Mouse (Mus musculus): Measurements from ENCODE around the gene Ism1. TPM values are rescaled to one million over a fixed set of nuclear protein-coding genes. Genes with fewer than 3 reads are reported as not detected.

Ism1 gene
- polyA plus RNA-seq, 2 experiments, result 11.3 to 12.8 TPM

DNA sequence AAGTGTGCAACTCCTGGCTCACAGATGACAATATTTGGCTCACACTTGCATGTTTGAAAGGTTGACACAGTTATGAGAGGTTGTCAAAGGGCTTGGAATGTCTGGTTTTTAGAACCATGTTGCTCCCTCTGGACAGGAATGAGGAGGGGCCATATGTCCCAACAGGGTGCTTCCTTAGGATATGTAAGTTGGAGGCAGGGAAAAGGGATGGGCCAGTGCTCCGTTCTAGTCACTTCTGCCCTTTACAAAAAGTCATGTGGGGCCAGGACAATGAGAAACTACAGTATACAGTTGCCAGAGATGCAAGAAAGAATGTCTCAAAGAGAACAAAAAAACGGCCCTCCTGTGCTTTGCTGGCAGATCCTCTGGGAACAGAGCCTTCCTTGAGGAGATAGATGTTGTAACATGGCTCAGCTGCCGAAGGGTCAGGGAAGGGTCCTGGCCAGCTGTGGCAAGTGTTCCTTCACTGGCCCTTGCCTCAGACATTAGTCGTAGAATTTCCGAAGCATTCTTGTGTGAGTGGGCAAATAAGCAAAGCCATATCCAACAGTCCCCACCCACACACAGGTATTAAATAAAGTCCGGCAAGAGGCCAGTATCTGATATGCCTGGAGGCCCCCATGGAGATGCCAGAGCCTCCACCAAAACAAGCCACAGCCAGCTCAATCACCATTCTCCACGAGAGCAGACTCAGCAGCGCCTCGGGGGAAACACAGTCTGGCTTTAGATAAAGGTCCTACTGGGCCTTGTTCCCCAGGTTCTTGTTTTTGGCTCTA is 114.6 kb downstream of the Ism1 start:
- TF ChIP-seq POLR2A (IDR thresholded peaks at IDR 0.05; ENCODE audit: borderline replicate concordance, extremely low read depth, insufficient read depth, insufficient read length), result no peak
- Histone ChIP-seq H3K4me3 (replicated peaks; ENCODE audit: low read length) (no peak overlapping the region), H3K4me1 (ENCODE audit: control insufficient read depth, insufficient read depth, low read length) (no peaks in the 10 kb centered on the region), H3K27me3 (ENCODE audit: control insufficient read depth, insufficient read depth, low read length) (no peaks in the 10 kb centered on the region), H3K9ac (ENCODE audit: low read depth, low read length, severe bottlenecking) (no peak overlapping the region), H3K9me3 (ENCODE audit: control insufficient read depth, low read length) (no peaks in the 10 kb centered on the region), H3K4me2 (replicated peaks; ENCODE audit: low read depth, low read length, severe bottlenecking) (no peak overlapping the region), H3K27ac (replicated peaks; ENCODE audit: low read depth, low read length) (no peak overlapping the region), H3K36me3 (ENCODE audit: control insufficient read depth, insufficient read depth, low read length) (no peaks in the 10 kb centered on the region)
- WGBS, result 83% methylated on average over 9 of the region's 9 CpGs
- DNase-seq (ENCODE audit: low spot score) (no peak), ATAC-seq (ENCODE audit: low FRiP score, low read depth) (no peak)

DNA sequence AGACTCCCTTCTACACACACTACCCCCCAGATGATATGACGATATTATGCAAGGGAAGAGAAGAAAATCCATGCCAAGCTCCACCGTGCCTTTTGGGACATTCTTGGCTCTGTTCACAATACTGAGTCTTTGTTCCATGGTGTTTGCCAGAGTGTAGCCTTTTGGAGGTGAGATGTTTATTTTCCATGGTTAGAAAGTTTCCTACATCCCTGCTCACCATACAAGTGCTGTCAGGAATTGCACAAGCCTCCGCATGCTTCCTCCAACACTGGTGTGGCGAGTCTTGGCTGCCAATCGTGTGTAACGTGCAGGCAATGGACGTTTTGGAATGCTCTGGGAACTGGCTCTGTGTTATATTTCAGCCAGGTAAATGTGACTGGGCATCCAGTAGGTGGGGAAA is 126.1 kb downstream of the Ism1 start:
- Histone ChIP-seq H3K4me2 (replicated peaks; ENCODE audit: low read depth, low read length, severe bottlenecking) (no peak overlapping the region), H3K27ac (replicated peaks; ENCODE audit: low read depth, low read length) (peak overlapping the region; percentile 40), H3K4me3 (replicated peaks; ENCODE audit: low read length) (no peak overlapping the region), H3K36me3 (ENCODE audit: control insufficient read depth, insufficient read depth, low read length) (no peaks in the 10 kb centered on the region), H3K9ac (ENCODE audit: low read depth, low read length, severe bottlenecking) (no peak overlapping the region), H3K9me3 (ENCODE audit: control insufficient read depth, low read length) (no peaks in the 10 kb centered on the region), H3K4me1 (ENCODE audit: control insufficient read depth, insufficient read depth, low read length) (0 out of 2 replicates have a peak, but pooled peaks cover 6% of the 10 kb centered on the region), H3K27me3 (ENCODE audit: control insufficient read depth, insufficient read depth, low read length) (no peaks in the 10 kb centered on the region)
- DNase-seq (ENCODE audit: low spot score) (peak; percentile 57), ATAC-seq (ENCODE audit: low FRiP score, low read depth) (peak; percentile 73)
- TF ChIP-seq POLR2A (IDR thresholded peaks at IDR 0.05; ENCODE audit: borderline replicate concordance, extremely low read depth, insufficient read depth, insufficient read length), result no peak
- WGBS, result 51% methylated on average over 7 of the region's 7 CpGs

DNA sequence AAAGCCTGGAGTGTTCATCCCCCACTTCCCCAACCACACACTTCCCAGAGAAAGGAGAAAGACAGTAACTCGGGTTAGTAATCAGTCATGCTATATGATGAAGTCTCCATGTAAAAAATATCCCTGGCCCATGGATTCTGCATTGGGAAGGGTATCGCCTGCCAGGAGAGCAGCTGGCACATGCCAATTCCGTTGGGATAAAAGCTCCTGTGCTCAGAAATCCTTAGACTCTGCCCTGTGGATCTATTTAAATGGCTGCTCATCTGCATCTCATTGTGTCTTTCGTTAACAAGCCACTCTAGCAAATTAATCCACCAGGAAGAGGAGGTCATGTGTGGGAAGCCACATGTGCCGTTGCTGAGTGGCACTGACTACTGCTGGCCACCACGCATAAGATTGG is 129.9 kb downstream of the Ism1 start:
- H3K4me1 ChIP-seq (ENCODE audit: control insufficient read depth, insufficient read depth, low read length), result 0 out of 2 replicates have a peak, but pooled peaks cover 6% of the 10 kb centered on the region
- H3K9ac ChIP-seq (ENCODE audit: low read depth, low read length, severe bottlenecking), result no peak overlapping the region
- ATAC-seq (ENCODE audit: low FRiP score, low read depth) (no peak), DNase-seq (ENCODE audit: low spot score) (no peak)
- no peak overlapping the region for H3K4me3 ChIP-seq (replicated peaks; ENCODE audit: low read length)
- no peak for TF ChIP-seq POLR2A (IDR thresholded peaks at IDR 0.05; ENCODE audit: borderline replicate concordance, extremely low read depth, insufficient read depth, insufficient read length)
- no peaks in the 10 kb centered on the region for H3K36me3 ChIP-seq (ENCODE audit: control insufficient read depth, insufficient read depth, low read length)
- no peak overlapping the region for H3K27ac ChIP-seq (replicated peaks; ENCODE audit: low read depth, low read length)
- WGBS, result 92% methylated on average over 6 of the region's 6 CpGs
- no peak overlapping the region for H3K4me2 ChIP-seq (replicated peaks; ENCODE audit: low read depth, low read length, severe bottlenecking)
- no peaks in the 10 kb centered on the region for H3K9me3 ChIP-seq (ENCODE audit: control insufficient read depth, low read length)
- no peaks in the 10 kb centered on the region for H3K27me3 ChIP-seq (ENCODE audit: control insufficient read depth, insufficient read depth, low read length)

Other genes starting within 250 kb of the Ism1 start
- gene Sptlc3, start 184.3 kb upstream of the Ism1 start, polyA plus RNA-seq (2012; rRNA removed), result 1.9 and 3.5 TPM in 2 replicates
- gene Sptlc3, start 184.3 kb upstream of the Ism1 start, polyA plus RNA-seq (2014; fragmentation: Nextera tagmentation; extraction: Ambion mirVana), result 8.7 and 11.8 TPM in 2 replicates

Data from limb, embryonic 14.5 days (tissue).